Mouse (Mus musculus): Measurements from ENCODE around the gene Arrdc5. TPM values are rescaled to one million over a fixed set of nuclear protein-coding genes. Genes with fewer than 3 reads are reported as not detected.
A peak's percentile ranks its signal among the peaks of the same experiment; 100 is the strongest.

Arrdc5 gene
- polyA plus RNA-seq, 1 experiment = 0.12 TPM

DNA sequence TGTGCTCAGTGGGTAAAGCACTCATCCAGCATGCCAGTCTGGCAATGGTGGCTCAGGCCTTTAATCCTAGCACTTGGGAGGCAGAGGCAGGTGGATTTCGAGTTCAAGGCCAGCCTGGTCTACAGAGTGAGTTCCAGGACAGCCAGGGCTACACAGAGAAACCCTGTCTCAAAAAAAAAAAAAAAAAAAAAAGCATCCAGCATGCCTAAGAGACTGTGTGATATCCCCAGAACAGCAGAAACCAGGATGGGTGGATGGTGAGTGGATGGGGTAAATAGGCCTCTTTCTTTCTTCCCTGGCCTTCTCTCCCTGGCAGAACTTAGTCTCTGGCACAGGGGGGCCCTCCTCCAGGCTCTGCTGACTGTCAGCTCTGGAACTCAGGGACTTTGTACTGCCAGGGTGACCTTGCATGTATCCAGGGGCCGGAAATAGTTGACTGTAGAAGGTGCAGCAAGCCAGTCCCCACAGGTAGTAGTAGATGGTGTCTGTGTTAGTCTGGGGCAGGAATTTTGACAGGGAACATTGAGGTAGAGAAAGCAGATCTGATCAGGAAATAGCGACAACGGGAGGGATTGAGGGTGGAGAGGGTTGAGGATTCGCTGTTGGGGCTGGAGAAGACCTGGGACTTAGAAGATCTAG, 24.1 kb downstream of the Arrdc5 start:
- Histone ChIP-seq H3K27me3 (ENCODE audit: control insufficient read depth, insufficient read depth, low read length) (no peaks in the 10 kb centered on the region), H3K27ac (ENCODE audit: insufficient read depth, low read length) (peak overlapping the region; percentile 62), H3K36me3 (ENCODE audit: control insufficient read depth, insufficient read depth, low read length) (peaks cover 17% of the 10 kb centered on the region), H3K4me1 (ENCODE audit: control insufficient read depth, insufficient read depth, insufficient read length) (peaks cover 6% of the 10 kb centered on the region; the same call in 1 of the 2 replicates), H3K4me3 (ENCODE audit: extremely low read depth, insufficient read depth, insufficient read length) (peak overlapping the region; percentile 68)
- 22% methylated on average over 5 of the region's 5 CpGs for WGBS
- TF ChIP-seq POLR2A (IDR thresholded peaks at IDR 0.05; ENCODE audit: low read depth, low read length) = no peak
- TF ChIP-seq CTCF (IDR thresholded peaks at IDR 0.05; ENCODE audit: extremely low read depth, insufficient read depth, insufficient read length, insufficient replicate concordance) = no peak
- peak in 1 of 2 experiments; percentile 5 for DNase-seq (ENCODE audit: low read depth in 1 of 2, low spot score in 2 of 2)

DNA sequence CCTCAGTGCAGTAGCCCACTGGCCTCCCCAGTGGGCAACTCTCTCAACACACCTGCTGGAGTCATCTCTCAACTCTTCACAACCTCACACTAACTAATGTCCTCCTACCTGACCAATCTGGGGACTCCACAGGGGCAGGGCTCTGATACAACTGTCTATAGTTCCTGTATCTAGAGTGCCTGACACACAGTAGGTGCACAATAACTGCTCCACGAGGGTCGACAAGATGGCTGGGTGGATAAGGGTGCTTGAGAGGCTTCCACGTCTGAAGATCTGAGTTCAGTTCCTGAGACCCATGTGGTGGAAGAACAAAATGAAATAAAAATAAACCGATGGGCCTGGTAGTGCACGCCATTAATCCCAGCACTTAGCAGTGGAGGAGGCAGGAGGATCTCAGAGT, 26.1 kb downstream of the Arrdc5 start:
- 87% methylated on average over 5 of the region's 5 CpGs for WGBS
- Histone ChIP-seq H3K27ac (ENCODE audit: insufficient read depth, low read length) (no peak overlapping the region), H3K27me3 (ENCODE audit: control insufficient read depth, insufficient read depth, low read length) (no peaks in the 10 kb centered on the region), H3K4me1 (ENCODE audit: control insufficient read depth, insufficient read depth, insufficient read length) (peaks cover 6% of the 10 kb centered on the region; the same call in 1 of the 2 replicates), H3K36me3 (ENCODE audit: control insufficient read depth, insufficient read depth, low read length) (peaks cover 17% of the 10 kb centered on the region), H3K4me3 (ENCODE audit: extremely low read depth, insufficient read depth, insufficient read length) (no peak overlapping the region)
- TF ChIP-seq POLR2A (IDR thresholded peaks at IDR 0.05; ENCODE audit: low read depth, low read length) = no peak
- no peak for DNase-seq (ENCODE audit: low read depth in 1 of 2, low spot score in 2 of 2)

DNA sequence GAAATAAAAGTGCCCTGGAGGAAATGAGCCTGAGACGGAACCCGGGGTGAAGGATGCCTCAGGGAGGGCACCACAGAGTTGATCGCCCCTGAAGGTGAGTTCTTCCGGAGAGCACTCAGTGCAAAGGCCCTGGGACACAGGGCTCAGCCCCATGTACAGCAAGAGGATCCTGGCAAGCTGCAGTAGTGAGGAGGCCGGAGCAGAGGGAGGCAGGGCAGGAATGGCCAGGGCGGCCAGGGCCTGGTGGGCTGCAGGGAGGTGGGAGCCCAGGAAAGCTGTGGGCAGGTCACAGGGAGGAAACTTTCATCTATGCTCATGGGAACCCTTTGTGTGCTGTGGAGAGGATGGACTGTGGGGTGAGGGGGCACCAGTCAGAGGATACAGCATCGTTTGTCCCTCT, 26.6 kb downstream of the Arrdc5 start:
- Histone ChIP-seq H3K4me3 (ENCODE audit: extremely low read depth, insufficient read depth, insufficient read length) (no peak overlapping the region), H3K4me1 (ENCODE audit: control insufficient read depth, insufficient read depth, insufficient read length) (peaks cover 6% of the 10 kb centered on the region; the same call in 1 of the 2 replicates), H3K36me3 (ENCODE audit: control insufficient read depth, insufficient read depth, low read length) (peaks cover 17% of the 10 kb centered on the region), H3K27ac (ENCODE audit: insufficient read depth, low read length) (peak overlapping the region; percentile 12; the same call in 1 of the 2 replicates), H3K27me3 (ENCODE audit: control insufficient read depth, insufficient read depth, low read length) (no peaks in the 10 kb centered on the region)
- no peak for TF ChIP-seq CTCF (IDR thresholded peaks at IDR 0.05; ENCODE audit: extremely low read depth, insufficient read depth, insufficient read length, insufficient replicate concordance)
- TF ChIP-seq POLR2A (IDR thresholded peaks at IDR 0.05; ENCODE audit: low read depth, low read length) = no peak
- 83% methylated on average over 7 of the region's 7 CpGs for WGBS
- DNase-seq (ENCODE audit: low read depth in 1 of 2, low spot score in 2 of 2) = peak in 1 of 2 experiments; percentile 3

DNA sequence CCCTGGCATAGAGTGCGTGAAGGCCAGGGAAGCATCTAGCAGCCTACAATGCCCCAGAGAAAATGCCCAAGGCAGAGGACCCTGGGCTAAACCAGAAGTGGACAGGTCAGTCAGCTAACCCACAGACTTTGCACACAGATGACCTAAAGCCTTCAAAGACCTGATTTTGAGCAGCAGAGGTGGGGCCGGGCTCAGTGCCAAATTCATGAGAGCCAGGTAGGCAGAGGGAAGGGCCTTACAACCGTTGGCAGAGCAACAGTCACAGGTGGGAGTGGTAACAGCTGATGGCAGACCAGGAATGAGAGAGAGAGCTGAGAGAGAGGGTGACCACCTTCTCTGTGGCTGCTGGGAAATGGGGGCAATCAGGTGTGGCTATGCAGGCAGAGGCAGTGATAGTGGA, 27.4 kb downstream of the Arrdc5 start:
- no peak overlapping the region for H3K27ac ChIP-seq (ENCODE audit: insufficient read depth, low read length)
- no peaks in the 10 kb centered on the region for H3K27me3 ChIP-seq (ENCODE audit: control insufficient read depth, insufficient read depth, low read length)
- H3K36me3 ChIP-seq (ENCODE audit: control insufficient read depth, insufficient read depth, low read length) = peaks cover 17% of the 10 kb centered on the region
- whole genome bisulfite sequencing = 84% methylated on average over 3 of the region's 3 CpGs
- no peak overlapping the region for H3K4me3 ChIP-seq (ENCODE audit: extremely low read depth, insufficient read depth, insufficient read length)
- peak in 1 of 2 experiments; percentile 2 for DNase-seq (ENCODE audit: low read depth in 1 of 2, low spot score in 2 of 2)
- peaks cover 6% of the 10 kb centered on the region; the same call in 1 of the 2 replicates for H3K4me1 ChIP-seq (ENCODE audit: control insufficient read depth, insufficient read depth, insufficient read length)
- TF ChIP-seq CTCF (IDR thresholded peaks at IDR 0.05; ENCODE audit: extremely low read depth, insufficient read depth, insufficient read length, insufficient replicate concordance) = no peak
- TF ChIP-seq POLR2A (IDR thresholded peaks at IDR 0.05; ENCODE audit: low read depth, low read length) = no peak

- Histone ChIP-seq H3K27ac (ENCODE audit: insufficient read depth, low read length) (no peak overlapping the region), H3K36me3 (ENCODE audit: control insufficient read depth, insufficient read depth, low read length) (peaks cover 17% of the 10 kb centered on the region), H3K4me1 (ENCODE audit: control insufficient read depth, insufficient read depth, insufficient read length) (peaks cover 8% of the 10 kb centered on the region; the same call in 1 of the 2 replicates), H3K4me3 (ENCODE audit: extremely low read depth, insufficient read depth, insufficient read length) (no peak overlapping the region), H3K27me3 (ENCODE audit: control insufficient read depth, insufficient read depth, low read length) (no peaks in the 10 kb centered on the region)
- WGBS = 90% methylated on average over 12 of the region's 12 CpGs
- no peak for DNase-seq (ENCODE audit: low read depth in 1 of 2, low spot score in 2 of 2)
- no peak for TF ChIP-seq POLR2A (IDR thresholded peaks at IDR 0.05; ENCODE audit: low read depth, low read length)
- no peak for TF ChIP-seq CTCF (IDR thresholded peaks at IDR 0.05; ENCODE audit: extremely low read depth, insufficient read depth, insufficient read length, insufficient replicate concordance)
These were observed 28.4 kb downstream of the Arrdc5 start for GRCm38 (mm10) chr17:56271609-56272253.

GRCm38 (mm10) chr17:56269741-56270140, 30.3 kb downstream of the Arrdc5 start:
- H3K36me3 ChIP-seq (ENCODE audit: control insufficient read depth, insufficient read depth, low read length) = peaks cover 17% of the 10 kb centered on the region
- 0 out of 2 replicates have a peak overlapping the region, but pooled peaks have one; percentile 74 for H3K27ac ChIP-seq (ENCODE audit: insufficient read depth, low read length)
- whole genome bisulfite sequencing = 79% methylated on average over 3 of the region's 3 CpGs
- H3K4me3 ChIP-seq (ENCODE audit: extremely low read depth, insufficient read depth, insufficient read length) = no peak overlapping the region
- H3K4me1 ChIP-seq (ENCODE audit: control insufficient read depth, insufficient read depth, insufficient read length) = peaks cover 17% of the 10 kb centered on the region; the same call in 1 of the 2 replicates
- H3K27me3 ChIP-seq (ENCODE audit: control insufficient read depth, insufficient read depth, low read length) = no peaks in the 10 kb centered on the region
- DNase-seq (ENCODE audit: low read depth in 1 of 2, low spot score in 2 of 2) = no peak
- no peak for TF ChIP-seq CTCF (IDR thresholded peaks at IDR 0.05; ENCODE audit: extremely low read depth, insufficient read depth, insufficient read length, insufficient replicate concordance)
- no peak for TF ChIP-seq POLR2A (IDR thresholded peaks at IDR 0.05; ENCODE audit: low read depth, low read length)

Measured in spleen, adult 2 months (tissue).